8 mouse cellular contexts compared by ENCODE assay signal in the genomic region with DNA sequence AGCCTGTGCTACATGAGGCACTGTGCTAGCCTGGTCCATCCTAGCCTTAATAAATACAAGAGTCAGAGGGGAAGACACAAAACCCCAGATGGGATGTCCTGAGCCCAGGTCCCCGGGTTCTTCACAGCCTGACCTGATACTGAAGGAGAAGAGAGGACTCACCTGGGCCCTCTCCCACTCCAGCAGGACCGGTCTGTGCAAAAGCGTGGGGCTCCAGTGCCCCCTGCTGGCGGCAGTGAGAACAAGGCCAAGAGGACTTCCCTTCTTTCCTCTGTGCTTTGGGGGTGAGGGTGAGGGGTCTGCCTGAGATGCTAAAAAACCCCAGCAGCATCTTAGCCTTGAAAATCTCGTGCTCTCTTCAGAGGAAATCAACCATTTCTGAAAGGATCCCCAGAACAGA. TPM values are rescaled to one million over a fixed set of nuclear protein-coding genes. Genes with fewer than 3 reads are reported as not detected.
DNase-seq lines count a peak whose midpoint lies in the region; ATAC-seq and TF ChIP-seq lines count a peak whose summit lies in the region.

No protein-coding gene starts in this region.

- DNase-seq in cerebellum, adult 2 months = peak; percentile 53 to 60
- DNase-seq in cerebellum, adult 9-10 months = no peak
- peak; percentile 42 for DNase-seq in lung, postnatal 0 days (ENCODE audit: low spot score)
- DNase-seq in lung, postnatal 4 days = no peak
- peak; percentile 78 for DNase-seq in limb, embryonic 10.5 days (ENCODE audit: low spot score)
- no peak for DNase-seq in layer of hippocampus, adult 9-10 months (ENCODE audit: low spot score)

- H3K36me3 ChIP-seq in lung, postnatal 0 days (ENCODE audit: insufficient read depth, low read length) = no peaks in the 10 kb centered on the region
- no peaks in the 10 kb centered on the region for H3K36me3 ChIP-seq in limb, embryonic 10.5 days
- no peaks in the 10 kb centered on the region for H3K36me3 ChIP-seq in small intestine, adult 2 months (ENCODE audit: control insufficient read depth, insufficient read depth, low read length)

- no peak overlapping the region for H3K27ac ChIP-seq in cerebellum, adult 2 months (ENCODE audit: insufficient read depth, low read length)
- no peak overlapping the region for H3K27ac ChIP-seq in lung, postnatal 0 days (ENCODE audit: low read length)
- no peak overlapping the region for H3K27ac ChIP-seq in cortical plate, adult 2 months (ENCODE audit: insufficient read depth, low read length)
- H3K27ac ChIP-seq in limb, embryonic 10.5 days = no peak overlapping the region
- no peak overlapping the region for H3K27ac ChIP-seq in small intestine, adult 2 months (ENCODE audit: insufficient read depth, low read depth, low read length)

- H3K4me1 ChIP-seq in cerebellum, adult 2 months (ENCODE audit: control insufficient read depth, insufficient read depth, low read length) = peaks cover 4% of the 10 kb centered on the region; the same call in 1 of the 2 replicates
- no peaks in the 10 kb centered on the region for H3K4me1 ChIP-seq in lung, postnatal 0 days (ENCODE audit: insufficient read depth, low read depth, low read length)
- H3K4me1 ChIP-seq in cortical plate, adult 2 months (ENCODE audit: control insufficient read depth, insufficient read depth, low read length) = no peaks in the 10 kb centered on the region
- H3K4me1 ChIP-seq in limb, embryonic 10.5 days = peaks cover 23% of the 10 kb centered on the region
- no peaks in the 10 kb centered on the region for H3K4me1 ChIP-seq in small intestine, adult 2 months (ENCODE audit: control insufficient read depth, insufficient read depth, insufficient read length, low read length)

- H3K4me3 ChIP-seq in cerebellum, adult 2 months (replicated peaks; ENCODE audit: insufficient read depth, low read depth, low read length) = no peak overlapping the region
- H3K4me3 ChIP-seq in lung, postnatal 0 days (ENCODE audit: low read depth, low read length) = no peak overlapping the region
- H3K4me3 ChIP-seq in cortical plate, adult 2 months (ENCODE audit: insufficient read depth, low read length) = no peak overlapping the region
- H3K4me3 ChIP-seq in limb, embryonic 10.5 days = no peak overlapping the region
- H3K4me3 ChIP-seq in small intestine, adult 2 months (ENCODE audit: low read depth, low read length) = no peak overlapping the region

- no peaks in the 10 kb centered on the region for H3K9me3 ChIP-seq in lung, postnatal 0 days (ENCODE audit: low read length)
- no peaks in the 10 kb centered on the region for H3K9me3 ChIP-seq in limb, embryonic 10.5 days (replicated peaks)

- WGBS in cerebellum, adult 2 months = 21% methylated on average over 5 of the region's 5 CpGs
- 11% methylated on average over 5 of the region's 5 CpGs for WGBS in lung, postnatal 0 days
- 19% methylated on average over 5 of the region's 5 CpGs for WGBS in limb, embryonic 10.5 days
- WGBS in small intestine, adult 2 months = 15% methylated on average over 5 of the region's 5 CpGs

- ATAC-seq in lung, postnatal 0 days = no peak

- no peak for TF ChIP-seq POLR2A in cerebellum, adult 2 months (IDR thresholded peaks at IDR 0.05; ENCODE audit: borderline replicate concordance, insufficient read depth, low read length)
- no peak for TF ChIP-seq POLR2A in cortical plate, adult 2 months (IDR thresholded peaks at IDR 0.05; ENCODE audit: extremely low read depth, insufficient read depth, low read length)
- TF ChIP-seq POLR2A in small intestine, adult 2 months (IDR thresholded peaks at IDR 0.05; ENCODE audit: low read depth, low read length) = no peak

- H3K9ac ChIP-seq in lung, postnatal 0 days (replicated peaks; ENCODE audit: low read depth) = no peak overlapping the region

- TF ChIP-seq EP300 in lung, postnatal 0 days (IDR thresholded peaks at IDR 0.05) = no peak

- peak; percentile 81 for TF ChIP-seq CTCF in cerebellum, adult 2 months (IDR thresholded peaks at IDR 0.05; ENCODE audit: borderline replicate concordance, insufficient read depth, low read depth, low read length)
- peak; percentile 77 for TF ChIP-seq CTCF in lung, postnatal 0 days (IDR thresholded peaks at IDR 0.05)
- peak; percentile 69 for TF ChIP-seq CTCF in cortical plate, adult 2 months (IDR thresholded peaks at IDR 0.05; ENCODE audit: extremely low read depth, insufficient read depth, low read length)
- peak; percentile 68 for TF ChIP-seq CTCF in small intestine, adult 2 months (IDR thresholded peaks at IDR 0.05; ENCODE audit: extremely low read depth, insufficient read length, insufficient replicate concordance, low read depth, low read length)

- no peak overlapping the region for H3K4me2 ChIP-seq in lung, postnatal 0 days (replicated peaks; ENCODE audit: low read depth, low read length)

- no peaks in the 10 kb centered on the region for H3K27me3 ChIP-seq in cerebellum, adult 2 months (ENCODE audit: control insufficient read depth, insufficient read depth, low read length)
- H3K27me3 ChIP-seq in lung, postnatal 0 days (replicated peaks; ENCODE audit: insufficient read depth, low read length) = no peaks in the 10 kb centered on the region
- H3K27me3 ChIP-seq in limb, embryonic 10.5 days (ENCODE audit: low read depth, poor library complexity, severe bottlenecking) = no peaks in the 10 kb centered on the region
- no peaks in the 10 kb centered on the region for H3K27me3 ChIP-seq in small intestine, adult 2 months (ENCODE audit: control insufficient read depth, insufficient read depth, low read length)

RNA-seq across cellular contexts. Expression of a gene that starts 13.2 kb away (rescaled TPM):
- 52.7 and 55.5 TPM in 2 replicates for polyA plus RNA-seq in cerebellum, adult 2 months (2012; rRNA removed)
- polyA plus RNA-seq in lung, postnatal 0 days (2015; fragmentation: Nextera tagmentation; extraction: Ambion mirVana) = 9.3 and 9.5 TPM in 2 replicates
- 34.5 and 38.3 TPM in 2 replicates for polyA plus RNA-seq in cortical plate, adult 2 months (2012; rRNA removed)
- 13.2 and 17.1 TPM in 2 replicates for polyA plus RNA-seq in limb, embryonic 10.5 days (2016; fragmentation: Nextera tagmentation; extraction: Ambion mirVana)
- 10.4 and 14.2 TPM in 2 replicates for polyA plus RNA-seq in small intestine, adult 2 months (2012; rRNA removed)

RNA-seq across cellular contexts. Expression of a gene that starts 21.3 kb away (rescaled TPM):
- 40.0 and 40.6 TPM in 2 replicates for polyA plus RNA-seq in cerebellum, adult 2 months (2012; rRNA removed)
- polyA plus RNA-seq in lung, postnatal 0 days (2015; fragmentation: Nextera tagmentation; extraction: Ambion mirVana) = 17.0 and 21.1 TPM in 2 replicates
- polyA plus RNA-seq in cortical plate, adult 2 months (2012; rRNA removed) = 44.1 and 45.9 TPM in 2 replicates
- 70.6 and 95.2 TPM in 2 replicates for polyA plus RNA-seq in limb, embryonic 10.5 days (2016; fragmentation: Nextera tagmentation; extraction: Ambion mirVana)
- 23.1 and 42.9 TPM in 2 replicates for polyA plus RNA-seq in small intestine, adult 2 months (2012; rRNA removed)

Comparison
In these comparisons a context has a peak if more than half of its experiments do, and no peak if none do; other contexts are left out.
1. DNase-seq: peak in cerebellum, adult 2 months (2 of 2), lung, postnatal 0 days (single experiment) and limb, embryonic 10.5 days (single experiment); none in cerebellum, adult 9-10 months (single experiment), lung, postnatal 4 days (0 of 2) and layer of hippocampus, adult 9-10 months (single experiment).
2. Peak in every context shown above with its lines, with median percentiles within 50 percentile points of each other: CTCF ChIP-seq.